Mouse (Mus musculus): ENCODE data around the gene Gpc6. TPM values are rescaled to one million over a fixed set of nuclear protein-coding genes. Genes with fewer than 3 reads are reported as not detected.

The Gpc6 gene
- total and polyA plus RNA-seq, 3 experiments, result not detected

DNA sequence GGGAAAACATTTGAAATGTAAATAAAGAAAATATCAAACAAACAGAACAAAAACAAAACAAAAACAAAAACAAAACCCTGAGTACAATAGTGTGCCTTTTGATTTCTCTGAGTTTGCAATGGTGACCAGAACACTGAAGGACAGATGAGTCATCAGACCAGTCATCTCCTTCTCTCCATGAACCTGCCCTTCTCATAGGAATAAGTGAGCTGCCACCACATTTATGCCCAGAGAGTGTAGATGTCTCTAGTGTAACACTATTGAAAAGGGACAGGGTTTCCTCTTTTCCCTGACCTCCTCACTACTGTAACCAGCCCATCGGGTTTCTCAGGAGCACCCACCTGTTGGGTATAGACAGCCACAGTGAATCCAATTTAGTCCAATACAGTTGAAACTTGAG lies 14.4 kb downstream of the Gpc6 start:
- Histone ChIP-seq H3K36me3 (ENCODE audit: control insufficient read depth in 1 of 2, insufficient read depth in 2 of 2, low read length in 2 of 2) (no peaks in the 10 kb centered on the region), H3K9ac (ENCODE audit: control insufficient read depth, low read depth, low read length, poor library complexity, severe bottlenecking) (no peak overlapping the region), H3K27ac (ENCODE audit: control insufficient read depth, low read depth, low read length) (no peak overlapping the region), H3K27me3 (ENCODE audit: control insufficient read depth in 1 of 2, insufficient read depth in 2 of 2, low read length in 2 of 2) (no peaks in the 10 kb centered on the region), H3K4me3 (ENCODE audit: control insufficient read depth in 1 of 2, insufficient read depth in 1 of 2, low read depth in 2 of 2, low read length in 2 of 2) (no peak overlapping the region), H3K4me1 (ENCODE audit: control insufficient read depth in 1 of 2, insufficient read depth in 2 of 2, low read length in 2 of 2) (no peaks in the 10 kb centered on the region), H3K9me3 (replicated peaks; ENCODE audit: insufficient read depth, low read length) (no peaks in the 10 kb centered on the region), H3K79me2 (ENCODE audit: control insufficient read depth, insufficient read depth, low read length, poor library complexity) (no peaks in the 10 kb centered on the region)
- TF ChIP-seq MEF2A (IDR thresholded peaks at IDR 0.05; ENCODE audit: extremely low read depth, insufficient replicate concordance, low read depth, low read length, poor library complexity, severe bottlenecking), result no peak
- TF ChIP-seq RCOR1 (IDR thresholded peaks at IDR 0.05; ENCODE audit: low read depth, low read length), result no peak
- TF ChIP-seq TAL1 (IDR thresholded peaks at IDR 0.05; ENCODE audit: low read length), result no peak
- no peak for TF ChIP-seq HCFC1 (IDR thresholded peaks at IDR 0.05; ENCODE audit: low read depth, low read length)
- TF ChIP-seq NELFE (IDR thresholded peaks at IDR 0.05; ENCODE audit: low read depth, low read length), result no peak
- no peak for TF ChIP-seq GABPA (IDR thresholded peaks at IDR 0.05; ENCODE audit: low read depth, low read length)
- TF ChIP-seq UBTF (IDR thresholded peaks at IDR 0.05; ENCODE audit: borderline replicate concordance, insufficient read depth, low read depth, low read length), result no peak
- TF ChIP-seq E2F4 (IDR thresholded peaks at IDR 0.05; ENCODE audit: borderline replicate concordance, low read depth, low read length), result no peak
- TF ChIP-seq SIN3A (IDR thresholded peaks at IDR 0.05; ENCODE audit: low read length), result no peak
- TF ChIP-seq USF1 (IDR thresholded peaks at IDR 0.05; ENCODE audit: low read depth, low read length), result no peak
- TF ChIP-seq MAFK (IDR thresholded peaks at IDR 0.05; ENCODE audit: borderline replicate concordance, low read depth, low read length), result no peak
- no peak for DNase-seq (ENCODE audit: low read depth, low spot score)

DNA sequence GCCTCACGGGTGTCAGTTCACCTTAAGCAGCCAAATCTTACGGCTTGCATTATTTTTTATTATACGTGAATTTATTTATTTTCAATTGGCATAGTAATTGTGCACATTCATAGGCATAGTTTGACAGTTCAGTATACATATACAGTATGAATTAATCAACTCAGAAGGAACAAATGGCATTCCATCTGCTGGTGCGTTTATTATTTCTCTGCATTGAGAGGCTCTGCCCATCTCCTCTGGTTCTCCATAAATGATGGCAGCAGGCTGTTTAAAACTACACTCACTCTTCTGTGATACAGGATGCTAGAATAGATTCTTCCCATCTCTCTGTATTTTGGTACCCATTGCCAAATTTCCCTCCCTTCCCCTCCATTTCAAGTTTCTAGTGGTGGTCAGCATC lies 16.7 kb downstream of the Gpc6 start:
- Histone ChIP-seq H3K4me3 (ENCODE audit: control insufficient read depth in 1 of 2, insufficient read depth in 1 of 2, low read depth in 2 of 2, low read length in 2 of 2) (no peak overlapping the region), H3K36me3 (ENCODE audit: control insufficient read depth in 1 of 2, insufficient read depth in 2 of 2, low read length in 2 of 2) (no peaks in the 10 kb centered on the region), H3K27me3 (ENCODE audit: control insufficient read depth in 1 of 2, insufficient read depth in 2 of 2, low read length in 2 of 2) (no peaks in the 10 kb centered on the region), H3K9me3 (replicated peaks; ENCODE audit: insufficient read depth, low read length) (no peaks in the 10 kb centered on the region), H3K27ac (ENCODE audit: control insufficient read depth, low read depth, low read length) (no peak overlapping the region), H3K79me2 (ENCODE audit: control insufficient read depth, insufficient read depth, low read length, poor library complexity) (no peaks in the 10 kb centered on the region), H3K4me1 (ENCODE audit: control insufficient read depth in 1 of 2, insufficient read depth in 2 of 2, low read length in 2 of 2) (no peaks in the 10 kb centered on the region), H3K9ac (ENCODE audit: control insufficient read depth, low read depth, low read length, poor library complexity, severe bottlenecking) (no peak overlapping the region)
- TF ChIP-seq UBTF (IDR thresholded peaks at IDR 0.05; ENCODE audit: borderline replicate concordance, insufficient read depth, low read depth, low read length), result no peak
- no peak for TF ChIP-seq TCF12 (IDR thresholded peaks at IDR 0.05; ENCODE audit: low read depth, low read length)
- TF ChIP-seq POLR2AphosphoS5 (IDR thresholded peaks at IDR 0.05; ENCODE audit: borderline replicate concordance, low read depth, low read length), result no peak
- TF ChIP-seq RAD21 (IDR thresholded peaks at IDR 0.05; ENCODE audit: low read depth, low read length), result no peak
- TF ChIP-seq MAZ (IDR thresholded peaks at IDR 0.05; ENCODE audit: low read depth, low read length), result no peak
- no peak for TF ChIP-seq GABPA (IDR thresholded peaks at IDR 0.05; ENCODE audit: low read depth, low read length)
- TF ChIP-seq RCOR1 (IDR thresholded peaks at IDR 0.05; ENCODE audit: low read depth, low read length), result no peak
- no peak for TF ChIP-seq POLR2AphosphoS2 (IDR thresholded peaks at IDR 0.05; ENCODE audit: low read length)
- no peak for TF ChIP-seq E2F4 (IDR thresholded peaks at IDR 0.05; ENCODE audit: borderline replicate concordance, low read depth, low read length)
- TF ChIP-seq SMC3 (IDR thresholded peaks at IDR 0.05; ENCODE audit: low read depth, low read length), result no peak
- TF ChIP-seq POLR2A (IDR thresholded peaks at IDR 0.05; ENCODE audit: control insufficient read depth in 1 of 2, insufficient read depth in 1 of 2, low read depth in 1 of 2, low read length in 2 of 2, poor library complexity in 1 of 2), result no peak
- no peak for TF ChIP-seq ZMIZ1 (IDR thresholded peaks at IDR 0.05; ENCODE audit: low read depth, low read length)
- TF ChIP-seq ELF1 (IDR thresholded peaks at IDR 0.05; ENCODE audit: low read depth, low read length), result no peak
- no peak for TF ChIP-seq EP300 (IDR thresholded peaks at IDR 0.05; ENCODE audit: low read depth in 1 of 2, low read length in 2 of 2)
- TF ChIP-seq TBP (IDR thresholded peaks at IDR 0.05; ENCODE audit: low read depth, low read length), result no peak
- no peak for DNase-seq (ENCODE audit: low read depth, low spot score)
